Mouse (Mus musculus) G1E (cell line): Measurements from ENCODE around the gene Pawr.

Experiments used
- CTCF ChIP-seq: IDR thresholded peaks from 2 replicates; pipeline ENCODE4 v1.5.1; 2012; ENCODE audit warnings: low read depth, low read length, inconsistent platforms, mixed read lengths
- GATA1 ChIP-seq: IDR thresholded peaks from 2 replicates; pipeline ENCODE4 v1.6.1; 2012; ENCODE audit warnings: borderline replicate concordance, low read length, inconsistent platforms, mixed read lengths
- POLR2AphosphoS5 ChIP-seq: IDR thresholded peaks from 2 replicates; pipeline ENCODE4 v1.6.1; 2012; ENCODE audit warnings: low read depth, low read length, inconsistent platforms; ENCODE audit not compliant: insufficient replicate concordance

DNA sequence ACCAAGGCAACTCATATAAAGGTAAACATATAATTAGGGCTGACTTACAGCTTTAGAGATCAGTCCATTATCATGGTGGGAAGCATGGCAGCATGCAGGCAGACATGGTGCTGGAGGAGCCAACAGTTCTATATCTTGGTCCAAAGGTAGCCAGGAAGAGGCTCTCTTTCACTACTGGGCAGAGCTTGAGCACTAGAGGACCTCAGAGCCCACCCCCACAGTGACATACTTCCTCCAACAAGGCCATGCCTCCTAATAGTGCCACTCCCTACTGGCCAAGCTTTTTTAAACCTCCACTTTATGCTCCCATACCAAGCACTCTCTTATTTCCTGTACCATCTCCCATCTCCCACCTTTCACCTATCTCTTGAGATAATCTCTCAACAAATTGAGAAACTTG lies 11.8 kb downstream of the Pawr start:
- no peak for TF ChIP-seq CTCF
- TF ChIP-seq POLR2AphosphoS5, result no peak
- no peak for TF ChIP-seq GATA1
